Mouse (Mus musculus) forebrain, embryonic 15.5 days (tissue): ENCODE results near the gene Paqr4. TPM values are rescaled to one million over a fixed set of nuclear protein-coding genes. Genes with fewer than 3 reads are reported as not detected.

Experiments used
- ATAC-seq: fragments of 200-750 bp; cut with Nextera tagmentation; replicated peaks from 2 replicates; pipeline ENCODE4 v1.8.0; 2017; ENCODE audit warnings: mild to moderate bottlenecking, moderate TSS enrichment, moderate library complexity
- H3K27ac ChIP-seq: fragments of 300-500 bp; sonication (generic); replicated peaks from 2 replicates; pipeline ENCODE4 v1.5.1; 2015; ENCODE audit warnings: mild to moderate bottlenecking, inconsistent platforms
- H3K27me3 ChIP-seq: fragments of 300-500 bp; sonication (generic); 2 replicates; pipeline ENCODE4 v1.6.1; 2015; ENCODE audit warnings: inconsistent platforms
- H3K36me3 ChIP-seq: fragments of 300-500 bp; sonication (generic); 2 replicates; pipeline ENCODE4 v1.6.1; 2015; ENCODE audit warnings: mild to moderate bottlenecking, inconsistent platforms
- H3K4me1 ChIP-seq: fragments of 300-500 bp; sonication (generic); 2 replicates; pipeline ENCODE4 v1.6.1; 2015; ENCODE audit warnings: inconsistent platforms
- H3K4me2 ChIP-seq: fragments of 300-500 bp; sonication (generic); replicated peaks from 2 replicates; pipeline ENCODE4 v1.6.1; 2015; ENCODE audit warnings: mild to moderate bottlenecking, inconsistent platforms
- H3K4me3 ChIP-seq: fragments of 300-500 bp; sonication (generic); 2 replicates; pipeline ENCODE4 v1.5.1; 2015; ENCODE audit warnings: mild to moderate bottlenecking, inconsistent platforms
- H3K9ac ChIP-seq: fragments of 300-500 bp; sonication (generic); replicated peaks from 2 replicates; pipeline ENCODE4 v1.6.1; 2015; ENCODE audit warnings: mild to moderate bottlenecking, inconsistent platforms
- H3K9me3 ChIP-seq: fragments of 300-500 bp; sonication (generic); 2 replicates; pipeline ENCODE4 v1.6.1; 2016; ENCODE audit warnings: inconsistent platforms
- WGBS: fragments of 180-500 bp; shearing (Covaris S2); methylation state at CpG from one replicate; pipeline ENCODE4 v1.1.7; 2015; ENCODE audit warnings: mixed read lengths; 5-methylcytosine and 5-hydroxymethylcytosine counted together
- polyA plus RNA-seq: library from polyadenylated mRNA; unstranded; fragments of >200 nt; fragmentation: Nextera tagmentation; extraction: Ambion mirVana; gene quantifications from 2 replicates; pipeline ENCODE4 v1.2.1, GENCODE M21; 2015

Gene Paqr4
- polyA plus RNA-seq, 1 experiment from 2014 or later, result 39.7 TPM

- 47% methylated on average over 6 of the region's 6 CpGs for WGBS
- Histone ChIP-seq H3K9me3 (no peaks in the 10 kb centered on the region), H3K4me2 (no peak overlapping the region), H3K4me3 (no peak overlapping the region), H3K4me1 (peaks cover 18% of the 10 kb centered on the region), H3K27me3 (peaks cover 42% of the 10 kb centered on the region), H3K27ac (no peak overlapping the region), H3K36me3 (peaks cover 14% of the 10 kb centered on the region), H3K9ac (no peak overlapping the region)
- no peak for ATAC-seq
Measured at GRCm38 (mm10) chr17:23748026-23748425, 7.4 kb upstream of the Paqr4 start.

GRCm38 (mm10) chr17:23747471-23747870 lies 6.8 kb upstream of the Paqr4 start:
- 89% methylated on average over 3 of the region's 3 CpGs for WGBS
- Histone ChIP-seq H3K4me2 (no peak overlapping the region), H3K9ac (no peak overlapping the region), H3K9me3 (no peaks in the 10 kb centered on the region), H3K4me3 (no peak overlapping the region), H3K27ac (no peak overlapping the region), H3K27me3 (peaks cover 47% of the 10 kb centered on the region), H3K36me3 (peaks cover 9% of the 10 kb centered on the region), H3K4me1 (peaks cover 20% of the 10 kb centered on the region)
- ATAC-seq, result no peak

- no peak overlapping the region for H3K27ac ChIP-seq
- 95% methylated on average over 3 of the region's 3 CpGs for WGBS
- no peak for ATAC-seq
- H3K4me1 ChIP-seq, result peaks cover 27% of the 10 kb centered on the region
- no peak overlapping the region for H3K4me2 ChIP-seq
- no peaks in the 10 kb centered on the region for H3K9me3 ChIP-seq
- peaks cover 2% of the 10 kb centered on the region; the same call in 1 of the 2 replicates for H3K36me3 ChIP-seq
- H3K27me3 ChIP-seq, result peaks cover 54% of the 10 kb centered on the region
- no peak overlapping the region for H3K9ac ChIP-seq
- H3K4me3 ChIP-seq, result no peak overlapping the region
Measured at GRCm38 (mm10) chr17:23746767-23747166, 6.1 kb upstream of the Paqr4 start.

- ATAC-seq, result no peak
- 3% methylated on average over 12 of the region's 12 CpGs for WGBS
- H3K4me2 ChIP-seq, result peak overlapping the region; percentile 86
- H3K27me3 ChIP-seq, result peaks cover 59% of the 10 kb centered on the region
- peak overlapping the region; percentile 45 for H3K4me3 ChIP-seq
- H3K27ac ChIP-seq, result no peak overlapping the region
- H3K9me3 ChIP-seq, result no peaks in the 10 kb centered on the region
- H3K9ac ChIP-seq, result peak overlapping the region; percentile 51; the same call in 1 of the 2 replicates
- H3K4me1 ChIP-seq, result peaks cover 27% of the 10 kb centered on the region
- H3K36me3 ChIP-seq, result no peaks in the 10 kb centered on the region
Measured at GRCm38 (mm10) chr17:23746311-23746710, 5.6 kb upstream of the Paqr4 start.

- no peak for ATAC-seq
- H3K4me2 ChIP-seq, result peak within 1 kb of the TSS; percentile 86
- H3K9me3 ChIP-seq, result no peaks in the 10 kb centered on the region
- H3K27ac ChIP-seq, result no peak within 1 kb of the TSS
- under 1% methylated on average over 44 of the region's 45 CpGs for WGBS
- peaks cover 66% of the 10 kb centered on the region for H3K27me3 ChIP-seq
- no peaks in the 10 kb centered on the region for H3K36me3 ChIP-seq
- H3K4me3 ChIP-seq, result peak within 1 kb of the TSS; percentile 45
- H3K9ac ChIP-seq, result peak within 1 kb of the TSS; percentile 51
- peaks cover 30% of the 10 kb centered on the region for H3K4me1 ChIP-seq
Measured at GRCm38 (mm10) chr17:23745301-23746251, 4.9 kb upstream of the Paqr4 start, which contains the start of gene Kremen2. Kremen2 (minus strand) TSS chr17:23745833.

GRCm38 (mm10) chr17:23744651-23745050 lies 4.0 kb upstream of the Paqr4 start:
- Histone ChIP-seq H3K4me2 (no peak overlapping the region), H3K27ac (no peak overlapping the region), H3K9me3 (no peaks in the 10 kb centered on the region), H3K9ac (no peak overlapping the region), H3K27me3 (peaks cover 67% of the 10 kb centered on the region), H3K4me3 (no peak overlapping the region), H3K4me1 (peaks cover 32% of the 10 kb centered on the region), H3K36me3 (no peaks in the 10 kb centered on the region)
- 5% methylated on average over 14 of the region's 14 CpGs for WGBS
- ATAC-seq, result no peak

- WGBS, result 21% methylated on average over 8 of the region's 8 CpGs
- H3K27me3 ChIP-seq, result peaks cover 67% of the 10 kb centered on the region
Measured at GRCm38 (mm10) chr17:23744076-23744475, 3.4 kb upstream of the Paqr4 start.

GRCm38 (mm10) chr17:23742941-23743340 lies 2.3 kb upstream of the Paqr4 start:
- Histone ChIP-seq H3K27me3 (peaks cover 67% of the 10 kb centered on the region), H3K36me3 (no peaks in the 10 kb centered on the region), H3K9ac (no peak overlapping the region), H3K4me1 (peaks cover 50% of the 10 kb centered on the region), H3K4me2 (peak overlapping the region; percentile 43; the same call in 1 of the 2 replicates), H3K27ac (no peak overlapping the region), H3K4me3 (peak overlapping the region; percentile 31; the same call in 1 of the 2 replicates), H3K9me3 (no peaks in the 10 kb centered on the region)
- 69% methylated on average over 12 of the region's 12 CpGs for WGBS
- no peak for ATAC-seq

More at GRCm38 (mm10) chr17:23744076-23744475, 3.4 kb upstream of the Paqr4 start:
- no peak overlapping the region for H3K27ac ChIP-seq
- no peak for ATAC-seq
- peaks cover 38% of the 10 kb centered on the region for H3K4me1 ChIP-seq
- no peaks in the 10 kb centered on the region for H3K9me3 ChIP-seq
- no peak overlapping the region for H3K9ac ChIP-seq
- H3K36me3 ChIP-seq, result no peaks in the 10 kb centered on the region
- H3K4me3 ChIP-seq, result no peak overlapping the region
- H3K4me2 ChIP-seq, result no peak overlapping the region

GRCm38 (mm10) chr17:23742210-23742793 lies 1.6 kb upstream of the Paqr4 start:
- Histone ChIP-seq H3K4me2 (peak overlapping the region; percentile 43), H3K36me3 (0 out of 2 replicates have a peak, but pooled peaks cover under 1% of the 10 kb centered on the region), H3K27me3 (peaks cover 67% of the 10 kb centered on the region), H3K9me3 (no peaks in the 10 kb centered on the region), H3K4me1 (peaks cover 53% of the 10 kb centered on the region), H3K4me3 (peak overlapping the region; percentile 31), H3K9ac (0 out of 2 replicates have a peak overlapping the region, but pooled peaks have one; percentile 23), H3K27ac (no peak overlapping the region)
- 10% methylated on average over 44 of the region's 44 CpGs for WGBS
- ATAC-seq, result no peak

- H3K27me3 ChIP-seq, result peaks cover 61% of the 10 kb centered on the region
- no peaks in the 10 kb centered on the region for H3K9me3 ChIP-seq
- H3K36me3 ChIP-seq, result peaks cover 8% of the 10 kb centered on the region; the same call in 1 of the 2 replicates
- peak overlapping the region; percentile 43 for H3K4me2 ChIP-seq
- peak overlapping the region; percentile 31; the same call in 1 of the 2 replicates for H3K4me3 ChIP-seq
- no peak overlapping the region for H3K9ac ChIP-seq
- ATAC-seq, result no peak
- H3K4me1 ChIP-seq, result peaks cover 53% of the 10 kb centered on the region
- 53% methylated on average over 38 of the region's 38 CpGs for WGBS
- no peak overlapping the region for H3K27ac ChIP-seq
Measured at GRCm38 (mm10) chr17:23741359-23742209, 917 bp upstream of the Paqr4 start.

- H3K27me3 ChIP-seq, result peaks cover 47% of the 10 kb centered on the region
- ATAC-seq, result peak; percentile 86
- peak overlapping the region; percentile 78 for H3K27ac ChIP-seq
- WGBS, result under 1% methylated on average over 45 of the region's 46 CpGs
- peaks cover 13% of the 10 kb centered on the region for H3K36me3 ChIP-seq
- H3K4me1 ChIP-seq, result peaks cover 42% of the 10 kb centered on the region
- H3K4me3 ChIP-seq, result peak overlapping the region; percentile 89
- no peaks in the 10 kb centered on the region for H3K9me3 ChIP-seq
- peak overlapping the region; percentile 78 for H3K9ac ChIP-seq
- H3K4me2 ChIP-seq, result peak overlapping the region; percentile 94
Measured at GRCm38 (mm10) chr17:23740136-23740584, 507 bp downstream of the Paqr4 start.
